Mouse (Mus musculus) heart, postnatal 25 days (tissue): Measurements from ENCODE around the gene Sdk1. TPM values are rescaled to one million over a fixed set of nuclear protein-coding genes. Genes with fewer than 3 reads are reported as not detected.

Source experiments
- DNase-seq: peaks from one replicate; pipeline ENCODE4 v3.0.0; 2022; ENCODE audit warnings: low spot score
- intact Hi-C: fragments of 180-260 bp; cut with DNase I; formaldehyde crosslinking; loops from one replicate; pipeline ENCODE4 v1.15.1; 2025
- total RNA-seq, 2 experiments: library from RNA; stranded (reverse); gene quantifications; 2 replicates each; pipeline ENCODE4 v1.2.3; 2021

Gene Sdk1
- total RNA-seq, 2 experiments from 2014 or later = 1.5 to 2.2 TPM

- intact Hi-C loops = no loop called here
- DNase-seq = no peak
These were observed 711.0 kb downstream of the Sdk1 start for GRCm38 (mm10) chr5:141952270-141952669.

- intact Hi-C loops = no loop called here
- no peak for DNase-seq
These were observed 711.6 kb downstream of the Sdk1 start for GRCm38 (mm10) chr5:141952708-141953490.

- no peak for DNase-seq
- intact Hi-C loops = no loop called here
These were observed 729.8 kb downstream of the Sdk1 start for GRCm38 (mm10) chr5:141971071-141971470.

- intact Hi-C loops = no loop called here
- no peak for DNase-seq
These were observed 738.2 kb downstream of the Sdk1 start for GRCm38 (mm10) chr5:141979511-141979910.

GRCm38 (mm10) chr5:141980746-141981145 is 739.5 kb downstream of the Sdk1 start:
- DNase-seq = no peak
- intact Hi-C loops = no loop called here

GRCm38 (mm10) chr5:141984322-141984721 is 743.0 kb downstream of the Sdk1 start:
- DNase-seq = no peak
- intact Hi-C loops = loop anchor here (2.0 kb wide), 1 partner anchor 334 kb away; no protein-coding TSS in a partner anchor

GRCm38 (mm10) chr5:141985003-141985402 is 743.7 kb downstream of the Sdk1 start:
- intact Hi-C loops = loop anchor here (1.0 to 2.0 kb wide), 2 partner anchors 334 to 462 kb away; no protein-coding TSS in a partner anchor
- DNase-seq = peak; percentile 15

GRCm38 (mm10) chr5:141985551-141985950 is 744.3 kb downstream of the Sdk1 start:
- intact Hi-C loops = loop anchor here (1.0 to 2.0 kb wide), 2 partner anchors 333 to 462 kb away; no protein-coding TSS in a partner anchor
- DNase-seq = no peak

GRCm38 (mm10) chr5:141987287-141987799 is 746.1 kb downstream of the Sdk1 start:
- intact Hi-C loops = no loop called here
- DNase-seq = no peak

- DNase-seq = no peak
- intact Hi-C loops = no loop called here
These were observed 747.4 kb downstream of the Sdk1 start for GRCm38 (mm10) chr5:141988685-141989084.

GRCm38 (mm10) chr5:141994192-141994591 is 752.9 kb downstream of the Sdk1 start:
- DNase-seq = no peak
- intact Hi-C loops = no loop called here

GRCm38 (mm10) chr5:142000247-142000646 is 759.0 kb downstream of the Sdk1 start:
- no peak for DNase-seq
- intact Hi-C loops = no loop called here

- no peak for DNase-seq
- intact Hi-C loops = no loop called here
These were observed 759.8 kb downstream of the Sdk1 start for GRCm38 (mm10) chr5:142001131-142001530.

GRCm38 (mm10) chr5:142001973-142002372 is 760.7 kb downstream of the Sdk1 start:
- intact Hi-C loops = no loop called here
- no peak for DNase-seq

- intact Hi-C loops = no loop called here
- DNase-seq = no peak
These were observed 768.9 kb downstream of the Sdk1 start for GRCm38 (mm10) chr5:142010189-142010588.

- intact Hi-C loops = no loop called here
- DNase-seq = no peak
These were observed 775.7 kb downstream of the Sdk1 start for GRCm38 (mm10) chr5:142017001-142017400.

GRCm38 (mm10) chr5:142022877-142023580 is 781.7 kb downstream of the Sdk1 start:
- intact Hi-C loops = no loop called here
- DNase-seq = no peak

GRCm38 (mm10) chr5:142024448-142024847 is 783.2 kb downstream of the Sdk1 start:
- no peak for DNase-seq
- intact Hi-C loops = no loop called here

GRCm38 (mm10) chr5:142036536-142036935 is 795.2 kb downstream of the Sdk1 start:
- intact Hi-C loops = no loop called here

GRCm38 (mm10) chr5:142039236-142039635 is 797.9 kb downstream of the Sdk1 start:
- intact Hi-C loops = no loop called here
- DNase-seq = no peak

More at GRCm38 (mm10) chr5:142036536-142036935, 795.2 kb downstream of the Sdk1 start:
- DNase-seq = no peak
